ENCODE assay signal across 11 mouse cellular contexts in the genomic region with DNA sequence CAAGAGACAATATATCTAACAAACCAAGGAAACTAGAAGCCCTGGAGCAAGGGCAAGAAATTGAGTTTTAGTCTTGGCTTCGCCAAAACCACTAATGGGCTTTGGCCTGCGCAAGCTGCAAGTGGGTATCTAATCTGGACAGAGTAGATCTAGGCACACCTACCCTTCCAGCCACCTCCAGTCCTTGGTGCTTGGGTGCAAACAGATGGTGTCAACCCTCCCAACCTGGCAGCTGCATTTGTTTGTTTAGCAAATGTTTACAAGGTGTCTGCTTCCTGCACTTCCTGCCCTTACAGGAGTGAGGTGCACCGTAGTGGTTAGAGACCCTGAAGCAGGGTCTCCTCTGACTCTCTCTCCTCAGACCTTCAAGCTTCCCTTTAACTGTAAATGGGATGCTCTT.
"Had no signal": no experiment of that assay in that cellular context is flagged by ENCODE, and none has a peak within 500 bp of the region (broad histone marks: within the 10 kb centered on the region; RNA-seq: fewer than 3 reads in every experiment).

No protein-coding gene starts in this region.

- H3K9ac ChIP-seq: hindbrain, embryonic 12.5 days; limb, embryonic 15.5 days; liver, embryonic 15.5 days; neural tube, embryonic 13.5 days had no signal

- H3K9me3 ChIP-seq: hindbrain, embryonic 12.5 days; limb, embryonic 15.5 days; liver, embryonic 15.5 days; neural tube, embryonic 13.5 days had no signal

- H3K36me3 ChIP-seq: liver, embryonic 15.5 days had no signal

- ATAC-seq: midbrain, embryonic 16.5 days had no signal

- DNase-seq: layer of hippocampus, adult 9-11 months; layer of hippocampus, postnatal 36 days; right cerebral cortex, postnatal 4 days; spleen, adult 18-20 months; thymus, postnatal 14 days had no signal

- H3K4me2 ChIP-seq: hindbrain, embryonic 12.5 days; limb, embryonic 15.5 days; liver, embryonic 15.5 days; neural tube, embryonic 13.5 days had no signal

- H3K4me3 ChIP-seq: hindbrain, embryonic 12.5 days; limb, embryonic 15.5 days; liver, embryonic 15.5 days; midbrain, embryonic 10.5 days; neural tube, embryonic 13.5 days had no signal

- H3K27ac ChIP-seq: hindbrain, embryonic 12.5 days; limb, embryonic 15.5 days; liver, embryonic 15.5 days; midbrain, embryonic 10.5 days; neural tube, embryonic 13.5 days had no signal

- H3K27me3 ChIP-seq: hindbrain, embryonic 12.5 days; limb, embryonic 15.5 days; liver, embryonic 15.5 days; neural tube, embryonic 13.5 days had no signal
